Comparison of ENCODE assay signal across 34 mouse cellular contexts in the genomic region with DNA sequence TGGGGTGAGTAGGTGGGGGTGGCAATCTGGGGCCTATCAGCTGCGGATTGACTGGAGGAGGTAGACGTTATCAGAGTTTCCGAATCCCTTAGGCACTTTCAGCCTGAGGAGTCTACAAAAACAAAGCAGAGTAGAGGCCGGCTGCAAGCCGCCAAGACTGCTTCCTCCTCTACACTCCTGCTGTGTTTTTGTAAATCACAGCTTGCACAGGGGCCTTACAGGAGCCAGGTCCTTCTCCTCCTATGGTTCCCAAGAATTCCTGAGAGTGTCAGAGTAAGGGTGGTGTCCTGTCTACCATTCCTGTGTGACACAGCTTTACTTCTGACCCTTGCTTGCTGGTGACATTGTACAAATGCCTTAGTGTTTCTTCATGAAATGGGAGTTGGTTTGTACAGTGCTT. TPM values are rescaled to one million over a fixed set of nuclear protein-coding genes. Genes with fewer than 3 reads are reported as not detected.
"Had no signal": no experiment of that assay in that cellular context is flagged by ENCODE, and none has a peak within 500 bp of the region (broad histone marks: within the 10 kb centered on the region; RNA-seq: fewer than 3 reads in every experiment).

No protein-coding gene starts in this region.

- H3K4me2 ChIP-seq: heart, embryonic 12.5 days; hindbrain, embryonic 14.5 days; intestine, embryonic 15.5 days; limb, embryonic 13.5 days; limb, embryonic 15.5 days; liver, embryonic 12.5 days had no signal

- H3K4me1 ChIP-seq: heart, embryonic 10.5 days; heart, embryonic 12.5 days; intestine, embryonic 15.5 days; liver, embryonic 12.5 days had no signal

- H3K27ac ChIP-seq: heart, embryonic 10.5 days; hindbrain, embryonic 14.5 days; intestine, embryonic 15.5 days; layer of hippocampus, adult 2 months; left cerebral cortex, adult 2 months; limb, embryonic 13.5 days; limb, embryonic 15.5 days; liver, embryonic 12.5 days; liver, embryonic 14.5 days had no signal

- H3K27me3 ChIP-seq: heart, embryonic 12.5 days; intestine, embryonic 15.5 days; limb, embryonic 13.5 days; limb, embryonic 15.5 days; liver, embryonic 12.5 days had no signal

- DNase-seq: gastrocnemius, postnatal 14 days; gastrocnemius, postnatal 36 days; heart, adult 18-20 months; heart, postnatal 14 days; heart, postnatal 36 days; kidney, adult 18-20 months; kidney, adult 8-10 months; kidney, postnatal 10 days; kidney, postnatal 25 days; kidney, postnatal 4 days; left cerebral cortex, postnatal 4 days had no signal

- H3K9me3 ChIP-seq: intestine, embryonic 15.5 days; limb, embryonic 15.5 days had no signal

- ATAC-seq: hindbrain, embryonic 16.5 days; inflammation-experienced regulatory T-cells, adult 6 months; intestine, embryonic 15.5 days; intestine, postnatal 0 days; liver, embryonic 12.5 days had no signal

- H3K9ac ChIP-seq: heart, embryonic 12.5 days; hindbrain, embryonic 14.5 days; intestine, embryonic 15.5 days; limb, embryonic 13.5 days; limb, embryonic 15.5 days; liver, embryonic 12.5 days; liver, embryonic 14.5 days had no signal

- H3K36me3 ChIP-seq: heart, embryonic 10.5 days; heart, embryonic 12.5 days; intestine, embryonic 15.5 days; limb, embryonic 13.5 days; limb, embryonic 15.5 days; liver, embryonic 12.5 days had no signal

- H3K4me3 ChIP-seq: heart, embryonic 10.5 days; heart, embryonic 12.5 days; intestine, embryonic 15.5 days; layer of hippocampus, adult 2 months; left cerebral cortex, adult 2 months; limb, embryonic 13.5 days; limb, embryonic 15.5 days; liver, embryonic 12.5 days had no signal

RNA-seq across cellular contexts. Expression of gene Cyp2b10, which starts 32.6 kb away (rescaled TPM):
- total RNA-seq: gastrocnemius, adult 18-20 months; gastrocnemius, postnatal 14 days; gastrocnemius, postnatal 36 days; hematopoietic stem cell, adult 5-6 weeks; layer of hippocampus, postnatal 10 days; left cerebral cortex, postnatal 10 days; left cerebral cortex, postnatal 4 days had no signal
- polyA plus RNA-seq: heart, embryonic 10.5 days; heart, embryonic 12.5 days; heart, embryonic 14.5 days; heart, embryonic 16.5 days; hindbrain, embryonic 11.5 days; hindbrain, embryonic 14.5 days; hindbrain, embryonic 16.5 days; inflammation-experienced regulatory T-cells, adult 6 months; intestine, embryonic 15.5 days; kidney, embryonic 14.5 days; kidney, embryonic 16.5 days; limb, embryonic 11.5 days; limb, embryonic 13.5 days; limb, embryonic 15.5 days had no signal

RNA-seq across cellular contexts. Expression of gene Cyp2s1, which starts 48.1 kb away (rescaled TPM):
- total RNA-seq: hematopoietic stem cell, adult 5-6 weeks had no signal
